Mouse (Mus musculus) megakaryocyte, embryonic 14.5 days (primary cell): ENCODE results near the gene Rb1. TPM values are rescaled to one million over a fixed set of nuclear protein-coding genes. Genes with fewer than 3 reads are reported as not detected.

Experiments used
- H3K27me3 ChIP-seq: replicated peaks from 2 replicates; pipeline ENCODE3; 2012; ENCODE audit warnings: inconsistent platforms
- H3K36me3 ChIP-seq: replicated peaks from 2 replicates; pipeline ENCODE3; 2012; ENCODE audit warnings: low read length, inconsistent platforms, mixed read lengths
- H3K4me1 ChIP-seq: 2 replicates; pipeline ENCODE4 v1.6.1; 2012; ENCODE audit warnings: inconsistent platforms
- H3K4me3 ChIP-seq: replicated peaks from 2 replicates; pipeline ENCODE3; 2012; ENCODE audit warnings: moderate library complexity, mild to moderate bottlenecking, inconsistent platforms
- H3K9me3 ChIP-seq: 2 replicates; pipeline ENCODE4 v1.6.1; 2012; ENCODE audit warnings: inconsistent platforms
- FLI1 ChIP-seq: IDR thresholded peaks from 2 replicates; pipeline ENCODE4 v1.6.1; 2012; ENCODE audit warnings: low read length, inconsistent platforms, mixed read lengths
- GATA1 ChIP-seq: IDR thresholded peaks from 3 replicates; pipeline ENCODE4 v1.6.1; 2012; ENCODE audit warnings: mixed read lengths, low read length, inconsistent platforms, borderline replicate concordance
- polyA plus RNA-seq: library from polyadenylated mRNA; stranded (reverse); fragments of >175 nt; gene quantifications from 2 replicates; pipeline ENCODE4 v1.2.3, GENCODE M21; 2012; ENCODE audit warnings: low replicate concordance; ENCODE audit not compliant: insufficient read depth

Rb1 gene
- polyA plus RNA-seq, 1 experiment = 6.4 TPM

DNA sequence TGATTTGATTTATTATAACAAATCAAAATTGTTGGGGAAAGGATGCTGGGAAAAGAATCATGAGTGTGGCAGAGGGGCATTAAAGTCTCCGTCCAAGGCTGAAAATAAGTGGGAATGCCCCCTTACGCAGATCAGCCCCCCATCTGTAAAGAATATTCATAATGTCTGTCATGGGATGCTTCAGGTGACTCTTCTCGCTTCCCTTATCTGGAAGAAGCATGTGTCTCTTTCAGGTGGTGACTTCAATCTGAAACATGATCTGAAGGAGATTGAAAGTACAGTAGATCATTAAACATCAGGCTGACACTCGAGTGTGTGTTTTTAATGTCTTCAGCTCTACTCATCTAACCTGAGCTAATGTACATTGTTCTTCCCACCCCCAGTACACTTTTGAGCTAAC, 180.1 kb downstream of the Rb1 start:
- Histone ChIP-seq H3K4me3 (no peak overlapping the region), H3K36me3 (peaks cover 58% of the 10 kb centered on the region), H3K27me3 (no peaks in the 10 kb centered on the region), H3K9me3 (no peaks in the 10 kb centered on the region), H3K4me1 (peaks cover 91% of the 10 kb centered on the region)
- TF ChIP-seq GATA1 = no peak

- peak overlapping the region; percentile 93 for H3K4me3 ChIP-seq
- TF ChIP-seq FLI1 (no peak), GATA1 (no peak)
- H3K9me3 ChIP-seq = no peaks in the 10 kb centered on the region
- H3K4me1 ChIP-seq = peaks cover 85% of the 10 kb centered on the region
- peaks cover 47% of the 10 kb centered on the region for H3K36me3 ChIP-seq
- no peaks in the 10 kb centered on the region for H3K27me3 ChIP-seq
Observed at GRCm38 (mm10) chr14:73143710-73144420, 181.8 kb downstream of the Rb1 start.

DNA sequence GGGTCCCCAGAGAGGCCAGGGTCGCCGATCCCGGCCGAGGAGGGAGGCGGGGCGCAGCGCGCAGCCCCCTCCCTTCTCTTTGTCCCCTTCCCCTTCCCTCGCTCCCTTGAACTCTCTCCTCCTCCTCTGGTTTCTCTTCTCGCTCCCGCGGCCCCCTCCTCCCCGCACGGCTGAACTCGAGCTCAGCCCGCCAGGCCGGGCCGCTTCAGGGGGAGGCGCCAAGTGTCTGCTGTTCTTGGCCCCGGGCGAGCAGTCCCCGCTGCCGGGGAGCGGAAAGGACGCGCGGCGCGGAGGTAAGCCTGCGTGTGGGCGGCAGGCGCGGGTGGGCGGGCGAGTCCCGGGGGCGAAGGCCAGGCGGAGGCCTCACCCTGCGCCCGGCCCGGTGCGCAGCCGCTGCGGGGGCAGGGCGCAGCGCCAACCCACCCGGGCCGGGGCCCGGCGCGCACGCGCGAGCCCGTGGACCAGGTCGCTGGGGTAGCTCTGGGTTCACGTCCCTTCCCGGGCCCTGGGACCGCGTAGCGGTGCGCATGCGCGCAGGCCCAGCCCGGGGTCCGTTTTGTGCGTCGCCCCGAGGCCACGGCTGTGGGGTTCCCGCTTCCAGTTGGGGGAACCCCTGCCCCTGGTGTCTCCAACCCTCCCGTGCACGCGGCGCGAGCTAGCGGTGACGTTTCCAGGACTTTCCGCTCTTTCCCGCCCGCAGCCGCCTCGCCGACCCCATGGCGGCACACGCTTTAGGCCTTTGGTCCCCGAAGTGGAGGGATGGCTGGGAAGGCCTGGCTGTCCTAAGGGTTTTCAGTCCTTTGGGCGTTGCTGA, 182.5 kb downstream of the Rb1 start:
- H3K27me3 ChIP-seq = no peaks in the 10 kb centered on the region
- TF ChIP-seq FLI1 = no peak
- TF ChIP-seq GATA1 = no peak
- H3K36me3 ChIP-seq = peaks cover 42% of the 10 kb centered on the region
- no peaks in the 10 kb centered on the region for H3K9me3 ChIP-seq
- H3K4me3 ChIP-seq = peak overlapping the region; percentile 93
- H3K4me1 ChIP-seq = peaks cover 82% of the 10 kb centered on the region

DNA sequence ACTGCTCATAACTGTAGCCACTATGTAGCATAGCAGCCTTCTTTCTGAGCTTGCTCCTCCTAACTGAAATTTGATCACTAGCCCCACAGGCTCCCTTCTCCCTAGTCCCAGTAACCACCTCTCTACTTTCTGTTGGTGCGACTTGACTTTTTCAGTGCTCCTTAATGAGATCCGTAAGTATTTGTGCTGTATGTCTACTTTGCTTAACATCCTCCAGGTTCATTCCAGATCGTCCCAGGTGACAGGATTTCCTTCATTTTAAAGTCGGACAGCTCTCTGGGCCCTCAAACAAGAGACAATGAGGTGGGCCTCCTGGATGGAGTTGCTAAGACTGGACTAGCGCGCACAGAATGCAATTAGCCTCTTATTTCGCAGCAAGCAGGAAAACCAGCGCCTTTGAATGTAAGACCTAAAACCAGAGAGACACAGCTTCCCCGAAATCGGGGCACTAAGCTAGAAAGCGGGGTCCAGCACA, 183.2 kb downstream of the Rb1 start:
- TF ChIP-seq FLI1 = no peak
- TF ChIP-seq GATA1 = no peak
- no peaks in the 10 kb centered on the region for H3K9me3 ChIP-seq
- peaks cover 81% of the 10 kb centered on the region for H3K4me1 ChIP-seq
- H3K4me3 ChIP-seq = peak overlapping the region; percentile 93
- H3K27me3 ChIP-seq = no peaks in the 10 kb centered on the region
- H3K36me3 ChIP-seq = peaks cover 35% of the 10 kb centered on the region

GRCm38 (mm10) chr14:73141800-73142199, 183.8 kb downstream of the Rb1 start:
- Histone ChIP-seq H3K27me3 (no peaks in the 10 kb centered on the region), H3K9me3 (no peaks in the 10 kb centered on the region), H3K36me3 (peaks cover 30% of the 10 kb centered on the region), H3K4me1 (peaks cover 81% of the 10 kb centered on the region), H3K4me3 (peak overlapping the region; percentile 12)
- TF ChIP-seq GATA1 (no peak), FLI1 (no peak)

DNA sequence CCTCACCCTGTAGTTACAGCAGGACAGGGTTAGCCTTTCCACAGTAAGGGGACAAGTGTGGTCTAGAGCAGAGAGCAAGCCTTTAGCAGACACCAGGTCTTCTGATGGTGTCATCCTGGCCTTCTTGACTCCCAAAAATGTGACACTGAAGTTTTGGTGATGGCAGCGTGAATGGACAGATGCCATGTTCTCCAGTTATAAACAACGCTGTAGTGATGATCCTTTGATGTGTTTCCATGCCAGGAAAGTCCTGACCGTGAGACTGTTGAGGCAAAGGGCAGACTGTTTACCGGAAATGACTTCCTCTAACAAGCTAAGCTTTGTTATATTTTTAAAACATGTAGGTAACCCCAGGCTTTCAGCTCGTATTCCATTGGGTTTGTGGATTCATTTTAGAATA, 185.8 kb downstream of the Rb1 start:
- peak overlapping the region; percentile 83 for H3K4me3 ChIP-seq
- no peaks in the 10 kb centered on the region for H3K9me3 ChIP-seq
- H3K36me3 ChIP-seq = peaks cover 15% of the 10 kb centered on the region
- no peaks in the 10 kb centered on the region for H3K27me3 ChIP-seq
- TF ChIP-seq GATA1 (no peak), FLI1 (no peak)
- peaks cover 63% of the 10 kb centered on the region for H3K4me1 ChIP-seq

DNA sequence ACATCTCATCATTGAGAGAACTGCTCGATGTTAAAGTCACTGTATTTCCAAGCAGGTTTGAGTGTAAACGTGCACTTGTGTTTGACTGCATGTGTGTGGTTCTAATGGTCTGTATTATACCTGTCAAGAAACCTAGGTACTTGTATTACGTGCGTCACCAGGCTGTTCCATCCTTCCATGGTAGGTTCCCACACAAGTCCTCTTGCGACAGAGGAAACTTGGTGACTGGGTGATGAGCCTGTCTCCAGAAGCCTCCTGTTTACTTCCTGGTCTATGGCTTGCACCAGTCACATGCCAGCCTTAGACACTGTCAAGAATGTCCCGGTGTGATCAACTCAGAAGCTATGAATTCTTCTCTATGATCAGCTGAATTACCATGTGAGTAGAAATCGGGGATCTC, 187.1 kb downstream of the Rb1 start:
- Histone ChIP-seq H3K9me3 (no peaks in the 10 kb centered on the region), H3K36me3 (peaks cover 8% of the 10 kb centered on the region), H3K27me3 (no peaks in the 10 kb centered on the region), H3K4me3 (peak overlapping the region; percentile 74), H3K4me1 (peaks cover 49% of the 10 kb centered on the region)
- TF ChIP-seq GATA1 = no peak
- no peak for TF ChIP-seq FLI1

- no peak for TF ChIP-seq GATA1
- no peak for TF ChIP-seq FLI1
- no peaks in the 10 kb centered on the region for H3K9me3 ChIP-seq
- peaks cover 8% of the 10 kb centered on the region for H3K36me3 ChIP-seq
- no peaks in the 10 kb centered on the region for H3K27me3 ChIP-seq
- no peak overlapping the region for H3K4me3 ChIP-seq
- H3K4me1 ChIP-seq = peaks cover 50% of the 10 kb centered on the region
Observed at GRCm38 (mm10) chr14:73137234-73137633, 188.4 kb downstream of the Rb1 start.

Other genes with a start within 250 kb of the Rb1 start
- 12.2 and 27.1 TPM in 2 replicates for gene Rcbtb2, start 202.8 kb downstream of the Rb1 start, polyA plus RNA-seq
- 0.41 TPM in 1 of 2 replicates, not detected in the other for gene Lpar6, start 87.9 kb downstream of the Rb1 start, polyA plus RNA-seq
- gene Itm2b, start 59.5 kb upstream of the Rb1 start, polyA plus RNA-seq = 493 and 564 TPM in 2 replicates
- gene Med4, start 184.2 kb upstream of the Rb1 start, polyA plus RNA-seq = 16.3 TPM in 1 of 2 replicates, not detected in the other
- 10.7 and 21.4 TPM in 2 replicates for gene Sucla2, start 199.5 kb upstream of the Rb1 start, polyA plus RNA-seq
- 0.08 TPM in 1 of 2 replicates, not detected in the other for gene Nudt15, start 222.4 kb upstream of the Rb1 start, polyA plus RNA-seq